ENCODE assay signal across 26 mouse cellular contexts in genomic region chr6:6454396-6454795, GRCm38 (mm10).
DNase-seq lines count a peak whose midpoint lies in the region; ATAC-seq lines count a peak whose summit lies in the region.
"Had no signal": no experiment of that assay in that cellular context is flagged by ENCODE, and none has a peak within 500 bp of the region (broad histone marks: within the 10 kb centered on the region; RNA-seq: fewer than 3 reads in every experiment).

No protein-coding gene starts in this region.

- DNase-seq in cerebellum, postnatal 10 days, result peak; percentile 17 to 56
- no peak for DNase-seq in cerebellum, adult 9-10 months
- DNase-seq in forebrain, embryonic 11.5 days (ENCODE audit: low spot score), result no peak
- peak; percentile 58 for DNase-seq in retina, postnatal 1 day
- no peak for DNase-seq in retina, embryonic 14.5 days (ENCODE audit: low spot score)
- DNase-seq: adrenal gland, adult 8-10 months; adrenal gland, postnatal 14 days; adrenal gland, postnatal 36 days; B cell, adult 2 months; cerebellum, adult 11 months; cerebellum, adult 18-20 months; cerebellum, adult 8-10 months; cerebellum, postnatal 36 days; embryo, embryonic 11 days had no signal

- ATAC-seq in forebrain, embryonic 11.5 days (replicated peaks; ENCODE audit: low FRiP score), result 0 out of 2 replicates have a peak, but pooled peaks have one; percentile 25
- no peak for ATAC-seq in forebrain, embryonic 16.5 days
- ATAC-seq: activated CD4-positive, CD25-positive, alpha-beta regulatory T cell, adult 4 months; CD4-positive, CD25-positive, alpha-beta regulatory T cell, adult 4 months; forebrain, embryonic 13.5 days; forebrain, embryonic 15.5 days; Patski had no signal

- H3K27ac ChIP-seq in forebrain, embryonic 11.5 days (ENCODE audit: low read depth, low read length), result no peak overlapping the region
- H3K27ac ChIP-seq in forebrain, embryonic 16.5 days (ENCODE audit: low read length), result no peak overlapping the region
- H3K27ac ChIP-seq: embryonic facial prominence, embryonic 12.5 days; embryonic facial prominence, embryonic 15.5 days; forebrain, embryonic 10.5 days; forebrain, embryonic 13.5 days; forebrain, embryonic 15.5 days had no signal

- peaks cover 3% of the 10 kb centered on the region; the same call in 1 of the 2 replicates for H3K4me1 ChIP-seq in forebrain, embryonic 11.5 days (replicated peaks; ENCODE audit: control insufficient read depth, insufficient read depth, low read length)
- no peaks in the 10 kb centered on the region for H3K4me1 ChIP-seq in forebrain, embryonic 16.5 days (replicated peaks; ENCODE audit: control insufficient read depth, insufficient read depth, low read length)
- H3K4me1 ChIP-seq: embryonic facial prominence, embryonic 15.5 days had no signal

- H3K9me3 ChIP-seq in forebrain, embryonic 11.5 days (ENCODE audit: control insufficient read depth, low read length), result no peaks in the 10 kb centered on the region
- no peaks in the 10 kb centered on the region for H3K9me3 ChIP-seq in forebrain, embryonic 16.5 days (ENCODE audit: control insufficient read depth, low read length)
- H3K9me3 ChIP-seq: embryonic facial prominence, embryonic 12.5 days; embryonic facial prominence, embryonic 15.5 days; forebrain, embryonic 10.5 days; forebrain, embryonic 13.5 days; forebrain, embryonic 15.5 days; G1E had no signal

- H3K4me2 ChIP-seq in forebrain, embryonic 11.5 days (ENCODE audit: low read depth, low read length, severe bottlenecking), result no peak overlapping the region
- H3K4me2 ChIP-seq in forebrain, embryonic 16.5 days (ENCODE audit: low read length), result no peak overlapping the region
- H3K4me2 ChIP-seq: embryonic facial prominence, embryonic 12.5 days; embryonic facial prominence, embryonic 15.5 days; forebrain, embryonic 13.5 days; forebrain, embryonic 15.5 days had no signal

- 36% methylated on average over 2 of the region's 2 CpGs for WGBS in forebrain, embryonic 11.5 days
- 29% methylated on average over 2 of the region's 2 CpGs for WGBS in forebrain, embryonic 16.5 days

- no peaks in the 10 kb centered on the region for H3K36me3 ChIP-seq in forebrain, embryonic 11.5 days (ENCODE audit: control insufficient read depth, insufficient read depth, low read length)
- H3K36me3 ChIP-seq in forebrain, embryonic 16.5 days (ENCODE audit: control insufficient read depth, insufficient read depth), result no peaks in the 10 kb centered on the region
- H3K36me3 ChIP-seq: embryonic facial prominence, embryonic 12.5 days; embryonic facial prominence, embryonic 15.5 days; forebrain, embryonic 10.5 days; forebrain, embryonic 15.5 days; G1E had no signal

- H3K9ac ChIP-seq in forebrain, embryonic 11.5 days (ENCODE audit: low read length), result no peak overlapping the region
- H3K9ac ChIP-seq in forebrain, embryonic 16.5 days (replicated peaks; ENCODE audit: low read depth, low read length), result no peak overlapping the region
- H3K9ac ChIP-seq: embryonic facial prominence, embryonic 12.5 days; embryonic facial prominence, embryonic 15.5 days; forebrain, embryonic 13.5 days; forebrain, embryonic 15.5 days had no signal

- H3K4me3 ChIP-seq in forebrain, embryonic 11.5 days (ENCODE audit: low read depth, low read length), result no peak overlapping the region
- no peak overlapping the region for H3K4me3 ChIP-seq in forebrain, embryonic 16.5 days (replicated peaks; ENCODE audit: low read length)
- H3K4me3 ChIP-seq: embryonic facial prominence, embryonic 12.5 days; embryonic facial prominence, embryonic 15.5 days; erythroblast, embryonic 14.5 days; forebrain, embryonic 10.5 days; forebrain, embryonic 13.5 days; forebrain, embryonic 15.5 days had no signal

- no peaks in the 10 kb centered on the region for H3K27me3 ChIP-seq in forebrain, embryonic 11.5 days (ENCODE audit: control insufficient read depth, insufficient read depth, low read length)
- H3K27me3 ChIP-seq in forebrain, embryonic 16.5 days (replicated peaks; ENCODE audit: control insufficient read depth, insufficient read depth, low read length), result no peaks in the 10 kb centered on the region
- H3K27me3 ChIP-seq: CH12.LX; embryonic facial prominence, embryonic 12.5 days; embryonic facial prominence, embryonic 15.5 days; forebrain, embryonic 13.5 days; forebrain, embryonic 15.5 days; Patski had no signal

Comparison
In these comparisons a context has a peak if more than half of its experiments do, and no peak if none do; other contexts are left out.
1. DNase-seq: peak in cerebellum, postnatal 10 days (2 of 2) and retina, postnatal 1 day (single experiment); none in cerebellum, adult 9-10 months (single experiment), forebrain, embryonic 11.5 days (single experiment) and retina, embryonic 14.5 days (single experiment).